Mouse (Mus musculus): ENCODE data around the gene Rpusd2. TPM values are rescaled to one million over a fixed set of nuclear protein-coding genes. Genes with fewer than 3 reads are reported as not detected.
"Not testable (repeated sequence)": the region's sequence is repeated elsewhere in the genome, so short reads cannot be mapped to it uniquely, and the experiment has no call there.

The Rpusd2 gene
- total RNA-seq (2017), result 5.9 and 7.4 TPM in 2 replicates

- peak; percentile 98 for ATAC-seq (ENCODE audit: extremely low read depth, insufficient number of reproducible peaks, low FRiP score, poor library complexity, severe bottlenecking)
Measured at GRCm38 (mm10) chr2:119034656-119035396, at the start of gene Rpusd2. Rpusd2 (plus strand) TSS chr2:119034790.

GRCm38 (mm10) chr2:118995490-118995889, 39.1 kb upstream of the Rpusd2 start:
- no peak for ATAC-seq (ENCODE audit: extremely low read depth, insufficient number of reproducible peaks, low FRiP score, poor library complexity, severe bottlenecking)

- no peak for ATAC-seq (ENCODE audit: extremely low read depth, insufficient number of reproducible peaks, low FRiP score, poor library complexity, severe bottlenecking)
Measured at GRCm38 (mm10) chr2:118995919-118996797, 38.4 kb upstream of the Rpusd2 start.

GRCm38 (mm10) chr2:118996798-118997105, 37.8 kb upstream of the Rpusd2 start:
- no peak for ATAC-seq (ENCODE audit: extremely low read depth, insufficient number of reproducible peaks, low FRiP score, poor library complexity, severe bottlenecking)

- ATAC-seq (ENCODE audit: extremely low read depth, insufficient number of reproducible peaks, low FRiP score, poor library complexity, severe bottlenecking), result no peak
Measured at GRCm38 (mm10) chr2:118998115-118998866, 36.3 kb upstream of the Rpusd2 start.

GRCm38 (mm10) chr2:118999025-118999639, 35.5 kb upstream of the Rpusd2 start:
- no peak for ATAC-seq (ENCODE audit: extremely low read depth, insufficient number of reproducible peaks, low FRiP score, poor library complexity, severe bottlenecking)

GRCm38 (mm10) chr2:119006886-119007285, 27.7 kb upstream of the Rpusd2 start:
- no peak for ATAC-seq (ENCODE audit: extremely low read depth, insufficient number of reproducible peaks, low FRiP score, poor library complexity, severe bottlenecking)

GRCm38 (mm10) chr2:119009376-119009775, 25.2 kb upstream of the Rpusd2 start:
- no peak for ATAC-seq (ENCODE audit: extremely low read depth, insufficient number of reproducible peaks, low FRiP score, poor library complexity, severe bottlenecking)

- ATAC-seq (ENCODE audit: extremely low read depth, insufficient number of reproducible peaks, low FRiP score, poor library complexity, severe bottlenecking), result no peak
Measured at GRCm38 (mm10) chr2:119014989-119015388, 19.6 kb upstream of the Rpusd2 start.

GRCm38 (mm10) chr2:119015604-119016180, 18.9 kb upstream of the Rpusd2 start:
- peak; percentile 82 for ATAC-seq (ENCODE audit: extremely low read depth, insufficient number of reproducible peaks, low FRiP score, poor library complexity, severe bottlenecking)

- not testable (repeated sequence) for ATAC-seq (ENCODE audit: extremely low read depth, insufficient number of reproducible peaks, low FRiP score, poor library complexity, severe bottlenecking)
Measured at GRCm38 (mm10) chr2:119016312-119016711, 18.3 kb upstream of the Rpusd2 start.

- no peak for ATAC-seq (ENCODE audit: extremely low read depth, insufficient number of reproducible peaks, low FRiP score, poor library complexity, severe bottlenecking)
Measured at GRCm38 (mm10) chr2:119017647-119018046, 16.9 kb upstream of the Rpusd2 start.

- ATAC-seq (ENCODE audit: extremely low read depth, insufficient number of reproducible peaks, low FRiP score, poor library complexity, severe bottlenecking), result no peak
Measured at GRCm38 (mm10) chr2:119018391-119019122, 16.0 kb upstream of the Rpusd2 start.

- ATAC-seq (ENCODE audit: extremely low read depth, insufficient number of reproducible peaks, low FRiP score, poor library complexity, severe bottlenecking), result no peak
Measured at GRCm38 (mm10) chr2:119019131-119019530, 15.5 kb upstream of the Rpusd2 start.

GRCm38 (mm10) chr2:119019538-119019937, 15.1 kb upstream of the Rpusd2 start:
- no peak for ATAC-seq (ENCODE audit: extremely low read depth, insufficient number of reproducible peaks, low FRiP score, poor library complexity, severe bottlenecking)

GRCm38 (mm10) chr2:119023154-119023660, 11.4 kb upstream of the Rpusd2 start:
- ATAC-seq (ENCODE audit: extremely low read depth, insufficient number of reproducible peaks, low FRiP score, poor library complexity, severe bottlenecking), result no peak

- ATAC-seq (ENCODE audit: extremely low read depth, insufficient number of reproducible peaks, low FRiP score, poor library complexity, severe bottlenecking), result no peak
Measured at GRCm38 (mm10) chr2:119024536-119025238, 9.9 kb upstream of the Rpusd2 start.

Data from neutrophil, adult 5-6 weeks (primary cell).